Mouse (Mus musculus) megakaryocyte, embryonic 14.5 days (primary cell): Measurements from ENCODE around the gene Fgfr2.

ENCODE experiments used
- FLI1 ChIP-seq: IDR thresholded peaks from 2 replicates; pipeline ENCODE4 v1.6.1; 2012; ENCODE audit warnings: low read length, inconsistent platforms, mixed read lengths
- GATA1 ChIP-seq: IDR thresholded peaks from 3 replicates; pipeline ENCODE4 v1.6.1; 2012; ENCODE audit warnings: mixed read lengths, low read length, inconsistent platforms, borderline replicate concordance

- no peak for TF ChIP-seq GATA1
- TF ChIP-seq FLI1, result no peak
These were observed 2523.1 kb downstream of the Fgfr2 start for GRCm38 (mm10) chr7:130600074-130600473.
